In the genomic region with DNA sequence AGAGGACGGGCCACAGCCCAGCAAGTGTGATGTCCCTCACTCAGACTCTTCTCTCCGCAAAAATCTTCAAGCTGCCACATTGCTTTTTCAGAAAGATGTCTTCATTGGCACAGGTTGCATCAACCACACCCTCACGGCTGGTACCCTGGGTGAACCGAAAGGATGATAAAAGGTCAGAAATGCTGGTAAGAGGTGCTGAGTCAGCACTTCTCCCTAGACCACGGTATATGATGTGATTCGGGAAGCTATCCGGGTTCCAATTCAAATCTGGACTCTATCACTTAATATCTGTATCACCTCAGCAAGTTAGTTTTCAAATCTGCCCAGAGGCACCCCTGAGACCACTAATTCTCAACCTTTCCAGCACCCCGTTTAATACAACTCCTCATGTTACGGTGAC, we compare ENCODE assay signal across 21 mouse cellular contexts.
DNase-seq lines count a peak whose midpoint lies in the region; ATAC-seq and TF ChIP-seq lines count a peak whose summit lies in the region.
"Had no signal": no experiment of that assay in that cellular context is flagged by ENCODE, and none has a peak within 500 bp of the region (broad histone marks: within the 10 kb centered on the region; RNA-seq: fewer than 3 reads in every experiment).

No protein-coding gene starts in this region.

- H3K27ac ChIP-seq in midbrain, embryonic 10.5 days (replicated peaks) = 0 out of 2 replicates have a peak overlapping the region, but pooled peaks have one; percentile 39
- no peak overlapping the region for H3K27ac ChIP-seq in midbrain, embryonic 16.5 days (ENCODE audit: low read length)
- H3K27ac ChIP-seq in CH12.LX (ENCODE audit: insufficient read depth, low read depth) (no peak overlapping the region), ES-E14 (ENCODE audit: insufficient read depth, low read depth, low read length, poor library complexity, severe bottlenecking) (no peak overlapping the region)
- H3K27ac ChIP-seq in hindbrain, embryonic 12.5 days = no peak overlapping the region

- no peak for TF ChIP-seq EP300 in CH12.LX (IDR thresholded peaks at IDR 0.05; ENCODE audit: low read length)

- H3K4me1 ChIP-seq in midbrain, embryonic 10.5 days = peaks cover 42% of the 10 kb centered on the region
- peaks cover 2% of the 10 kb centered on the region for H3K4me1 ChIP-seq in midbrain, embryonic 16.5 days (ENCODE audit: control insufficient read depth, insufficient read depth, low read length)
- H3K4me1 ChIP-seq in CH12.LX (ENCODE audit: control insufficient read depth in 1 of 2, insufficient read depth in 2 of 2) = peaks cover 6 to 36% of the 10 kb centered on the region in 2 experiments
- H3K4me1 ChIP-seq in ES-E14 (ENCODE audit: control insufficient read depth in 2 of 2, insufficient read depth in 2 of 2, low read length in 2 of 2, poor library complexity in 1 of 2) = peaks cover 0 to 10% of the 10 kb centered on the region in 2 experiments; a peak in 3 of 4 replicates
- peaks cover 5% of the 10 kb centered on the region for H3K4me1 ChIP-seq in hindbrain, embryonic 12.5 days

- H3K9ac ChIP-seq in midbrain, embryonic 16.5 days (ENCODE audit: low read depth, low read length) = no peak overlapping the region
- H3K9ac ChIP-seq in CH12.LX (ENCODE audit: insufficient read depth, low read depth) (no peak overlapping the region), ES-E14 (ENCODE audit: insufficient read depth, low read depth, low read length, poor library complexity, severe bottlenecking) (no peak overlapping the region)
- no peak overlapping the region for H3K9ac ChIP-seq in hindbrain, embryonic 12.5 days

- TF ChIP-seq RAD21 in CH12.LX (IDR thresholded peaks at IDR 0.05; ENCODE audit: low read depth, low read length) = no peak

- 95% methylated on average over 9 of the region's 9 CpGs for WGBS in midbrain, embryonic 10.5 days
- WGBS in midbrain, embryonic 16.5 days = 90% methylated on average over 9 of the region's 9 CpGs
- 91% methylated on average over 9 of the region's 9 CpGs for WGBS in hindbrain, embryonic 12.5 days

- dilution Hi-C loops in CH12.LX (cut with MboI; ENCODE audit: extremely low pct_ligation_motif_present, extremely low pct_unique_long_range_greater_than_20kb, low sequenced_read_pairs) = no loop called here

- TF ChIP-seq POLR2A in CH12.LX (IDR thresholded peaks at IDR 0.05; ENCODE audit: low read depth, low read length) = no peak

- ATAC-seq in midbrain, embryonic 16.5 days = no peak
- ATAC-seq in hindbrain, embryonic 12.5 days (ENCODE audit: low FRiP score) = no peak
- ATAC-seq: activated CD4-positive, CD25-positive, alpha-beta regulatory T cell, adult 4 months; CD4-positive, CD25-positive, alpha-beta regulatory T cell, adult 4 months; Patski had no signal

- no peak for TF ChIP-seq CTCF in CH12.LX (conservative IDR thresholded peaks at IDR 0.05 in 1 of 2, IDR thresholded peaks at IDR 0.05 in 1 of 2; ENCODE audit: low read depth in 2 of 2, low read length in 2 of 2)

- H3K4me2 ChIP-seq in midbrain, embryonic 16.5 days (ENCODE audit: low read length) = no peak overlapping the region
- no peak overlapping the region for H3K4me2 ChIP-seq in CH12.LX (ENCODE audit: insufficient read depth, low read depth, poor library complexity, severe bottlenecking)
- H3K4me2 ChIP-seq in hindbrain, embryonic 12.5 days (replicated peaks) = no peak overlapping the region

- DNase-seq in midbrain, embryonic 10.5 days (ENCODE audit: low spot score) = no peak
- DNase-seq in CH12.LX (ENCODE audit: extremely low read depth) = no peak
- DNase-seq in ES-E14 (ENCODE audit: low read depth, low spot score) = no peak
- no peak for DNase-seq in adrenal gland, postnatal 10 days
- DNase-seq: adrenal gland, adult 2 months; adrenal gland, adult 8-10 months; adrenal gland, postnatal 25 days; adrenal gland, postnatal 36 days; B cell, adult 2 months; cerebellum, adult 11 months; cerebellum, adult 11-12 months; cerebellum, adult 18-20 months; cerebellum, adult 2 months; cerebellum, adult 8-10 months; cerebellum, adult 9-10 months had no signal

- no peak overlapping the region for H3K4me3 ChIP-seq in midbrain, embryonic 10.5 days
- H3K4me3 ChIP-seq in midbrain, embryonic 16.5 days (ENCODE audit: low read depth, low read length) = no peak overlapping the region
- H3K4me3 ChIP-seq in CH12.LX (replicated peaks in 1 of 3; ENCODE audit: low read depth in 2 of 3, low read length in 2 of 3, poor library complexity in 1 of 3) (no peak overlapping the region), ES-E14 (ENCODE audit: insufficient read depth in 1 of 2, low read depth in 1 of 2, low read length in 2 of 2, poor library complexity in 1 of 2, severe bottlenecking in 1 of 2) (no peak overlapping the region)
- H3K4me3 ChIP-seq in hindbrain, embryonic 12.5 days = no peak overlapping the region

- no peaks in the 10 kb centered on the region for H3K36me3 ChIP-seq in midbrain, embryonic 10.5 days
- H3K36me3 ChIP-seq in midbrain, embryonic 16.5 days (ENCODE audit: control insufficient read depth, insufficient read depth, low read length) = no peaks in the 10 kb centered on the region
- no peaks in the 10 kb centered on the region for H3K36me3 ChIP-seq in CH12.LX (replicated peaks in 1 of 2; ENCODE audit: control insufficient read depth in 1 of 2, insufficient read depth in 1 of 2, low read length in 1 of 2)
- no peaks in the 10 kb centered on the region for H3K36me3 ChIP-seq in ES-E14 (ENCODE audit: control insufficient read depth, insufficient read depth, low read length, poor library complexity, severe bottlenecking)
- H3K36me3 ChIP-seq in hindbrain, embryonic 12.5 days = no peaks in the 10 kb centered on the region
- H3K36me3 ChIP-seq: G1E had no signal

- H3K9me3 ChIP-seq in midbrain, embryonic 10.5 days (replicated peaks) = no peaks in the 10 kb centered on the region
- H3K9me3 ChIP-seq in midbrain, embryonic 16.5 days (replicated peaks; ENCODE audit: control insufficient read depth, low read length, poor library complexity, severe bottlenecking) = no peaks in the 10 kb centered on the region
- H3K9me3 ChIP-seq in CH12.LX (replicated peaks; ENCODE audit: low read length) (no peaks in the 10 kb centered on the region), ES-E14 (ENCODE audit: control insufficient read depth, insufficient read depth, low read depth, low read length) (no peaks in the 10 kb centered on the region)
- H3K9me3 ChIP-seq in hindbrain, embryonic 12.5 days (replicated peaks) = no peaks in the 10 kb centered on the region
- H3K9me3 ChIP-seq: G1E had no signal

- H3K27me3 ChIP-seq in midbrain, embryonic 10.5 days (ENCODE audit: low read depth, poor library complexity, severe bottlenecking) = peaks cover 33% of the 10 kb centered on the region
- no peaks in the 10 kb centered on the region for H3K27me3 ChIP-seq in midbrain, embryonic 16.5 days (ENCODE audit: control insufficient read depth, insufficient read depth, low read depth, low read length)
- no peaks in the 10 kb centered on the region for H3K27me3 ChIP-seq in CH12.LX (replicated peaks)
- 0 out of 2 replicates have a peak, but pooled peaks cover 3% of the 10 kb centered on the region for H3K27me3 ChIP-seq in hindbrain, embryonic 12.5 days
- H3K27me3 ChIP-seq: Patski had no signal

- in situ Hi-C loops in CH12.LX (cut with MboI; ENCODE audit: low pct_ligation_motif_present, low pct_unique_long_range_greater_than_20kb, low sequenced_read_pairs) (no loop called here), ES-E14 (cut with MboI; ENCODE audit: low sequenced_read_pairs in 2 of 2, unreplicated experiment in 2 of 2) (no loop called here)

- H3K79me2 ChIP-seq in CH12.LX (replicated peaks; ENCODE audit: control insufficient read depth, extremely low read depth, insufficient read depth, poor library complexity, severe bottlenecking) = no peaks in the 10 kb centered on the region

TF ChIP-seq in CH12.LX, 34 proteins besides CTCF, POLR2A, EP300 and RAD21:
- TF ChIP-seq ZNF384 (IDR thresholded peaks at IDR 0.05; ENCODE audit: low read depth, low read length) (no peak), MAFK (IDR thresholded peaks at IDR 0.05; ENCODE audit: insufficient replicate concordance, low read length) (peak; percentile 98), SIN3A (IDR thresholded peaks at IDR 0.05; ENCODE audit: low read length) (no peak), NRF1 (IDR thresholded peaks at IDR 0.05; ENCODE audit: low read depth, low read length) (no peak)

TF ChIP-seq in ES-E14, 5 proteins besides CTCF, POLR2A, EP300 and RAD21:
- TF ChIP-seq HCFC1 (IDR thresholded peaks at IDR 0.05; ENCODE audit: borderline replicate concordance, insufficient read depth, low read length) (no peak), MAFK (IDR thresholded peaks at IDR 0.05; ENCODE audit: insufficient read depth, low read depth, low read length) (peak; percentile 98), ZC3H11A (IDR thresholded peaks at IDR 0.05; ENCODE audit: borderline replicate concordance, low read depth, low read length) (no peak), CHD2 (IDR thresholded peaks at IDR 0.05; ENCODE audit: low read depth, low read length) (no peak), ZNF384 (IDR thresholded peaks at IDR 0.05; ENCODE audit: low read depth, low read length) (no peak)
TF ChIP-seq in ES-E14: peak in this region for 1.
